ENCODE assay signal across 8 mouse cellular contexts in genomic region chr13:105293781-105294667, GRCm38 (mm10). TPM values are rescaled to one million over a fixed set of nuclear protein-coding genes. Genes with fewer than 3 reads are reported as not detected.
DNase-seq lines count a peak whose midpoint lies in the region; ATAC-seq and TF ChIP-seq lines count a peak whose summit lies in the region.

No protein-coding gene starts in this region.

- 1% methylated on average over 91 of the region's 91 CpGs for WGBS in forebrain, embryonic 10.5 days
- WGBS in liver, postnatal 0 days (ENCODE audit: insufficient replicate concordance) = 1% methylated on average over 73 of the region's 91 CpGs
- WGBS in neural tube, embryonic 14.5 days = under 1% methylated on average over 74 of the region's 91 CpGs

- TF ChIP-seq EP300 in ES-Bruce4 (IDR thresholded peaks at IDR 0.05; ENCODE audit: insufficient read depth, low read depth, low read length) = no peak
- no peak for TF ChIP-seq EP300 in liver, postnatal 0 days (IDR thresholded peaks at IDR 0.05; ENCODE audit: low read depth)

- no peak overlapping the region for H3K27ac ChIP-seq in ES-Bruce4 (ENCODE audit: insufficient read depth, low read length)
- peak overlapping the region; percentile 95 for H3K27ac ChIP-seq in forebrain, embryonic 10.5 days
- H3K27ac ChIP-seq in liver, postnatal 0 days (ENCODE audit: low read depth) = no peak overlapping the region
- peak overlapping the region; percentile 76 for H3K27ac ChIP-seq in neural tube, embryonic 14.5 days (ENCODE audit: low read depth, low read length)

- peak overlapping the region; percentile 74 for H3K4me3 ChIP-seq in ES-Bruce4 (ENCODE audit: low read depth, low read length)
- peak overlapping the region; percentile 81 for H3K4me3 ChIP-seq in forebrain, embryonic 10.5 days
- peak overlapping the region; percentile 59 for H3K4me3 ChIP-seq in liver, postnatal 0 days (ENCODE audit: low read depth, low read length)
- H3K4me3 ChIP-seq in neural tube, embryonic 14.5 days (ENCODE audit: low read depth, low read length) = peak overlapping the region; percentile 90

- H3K9me3 ChIP-seq in ES-Bruce4 (replicated peaks; ENCODE audit: control insufficient read depth, insufficient read depth, low read length, poor library complexity, severe bottlenecking) = no peaks in the 10 kb centered on the region
- H3K9me3 ChIP-seq in forebrain, embryonic 10.5 days = no peaks in the 10 kb centered on the region
- H3K9me3 ChIP-seq in liver, postnatal 0 days (ENCODE audit: low read length) = no peaks in the 10 kb centered on the region
- no peaks in the 10 kb centered on the region for H3K9me3 ChIP-seq in neural tube, embryonic 14.5 days (ENCODE audit: control insufficient read depth, low read length)

- peak overlapping the region; percentile 98 for H3K4me2 ChIP-seq in liver, postnatal 0 days (ENCODE audit: low read depth, low read length)
- H3K4me2 ChIP-seq in neural tube, embryonic 14.5 days (ENCODE audit: low read depth, low read length) = peak overlapping the region; percentile 62

- intact Hi-C loops in heart, postnatal 36 days (cut with DNase I) = no loop called here

- no peak for TF ChIP-seq CTCF in ES-Bruce4 (IDR thresholded peaks at IDR 0.05; ENCODE audit: low read depth, low read length)
- TF ChIP-seq CTCF in liver, postnatal 0 days (IDR thresholded peaks at IDR 0.05; ENCODE audit: low read depth) = no peak

- H3K4me1 ChIP-seq in ES-Bruce4 (ENCODE audit: control insufficient read depth, insufficient read depth, low read length) = no peaks in the 10 kb centered on the region
- H3K4me1 ChIP-seq in forebrain, embryonic 10.5 days = peaks cover 26% of the 10 kb centered on the region
- H3K4me1 ChIP-seq in liver, postnatal 0 days (ENCODE audit: insufficient read depth) = peaks cover 6% of the 10 kb centered on the region
- H3K4me1 ChIP-seq in neural tube, embryonic 14.5 days (ENCODE audit: control insufficient read depth, insufficient read depth, low read length) = peaks cover 13% of the 10 kb centered on the region; the same call in 1 of the 2 replicates

- DNase-seq in brain, adult 2 months (ENCODE audit: low read depth, low spot score) = peak; percentile 67
- peak; percentile 59 for DNase-seq in forebrain, embryonic 10.5 days (ENCODE audit: extremely low spot score, low spot score)
- peak; percentile 19 to 29 for DNase-seq in heart, postnatal 36 days
- DNase-seq in layer of hippocampus, adult 18-20 months (ENCODE audit: low spot score in 2 of 2) = peak; percentile 42 to 44
- peak; percentile 46 for DNase-seq in liver, postnatal 0 days
- peak; percentile 14 to 33 for DNase-seq in thymus, postnatal 36 days

- TF ChIP-seq POLR2A in ES-Bruce4 (IDR thresholded peaks at IDR 0.05; ENCODE audit: insufficient read depth, low read length) = no peak

- H3K9ac ChIP-seq in ES-Bruce4 (ENCODE audit: low read depth, poor library complexity, severe bottlenecking) = peak overlapping the region; percentile 88
- peak overlapping the region; percentile 61 for H3K9ac ChIP-seq in liver, postnatal 0 days (replicated peaks)
- peak overlapping the region; percentile 95 for H3K9ac ChIP-seq in neural tube, embryonic 14.5 days (replicated peaks; ENCODE audit: low read depth, low read length)

- H3K36me3 ChIP-seq in ES-Bruce4 (ENCODE audit: control insufficient read depth, insufficient read depth, low read length, poor library complexity, severe bottlenecking) = no peaks in the 10 kb centered on the region
- H3K36me3 ChIP-seq in forebrain, embryonic 10.5 days (replicated peaks) = peaks cover 6% of the 10 kb centered on the region; the same call in 1 of the 2 replicates
- no peaks in the 10 kb centered on the region for H3K36me3 ChIP-seq in liver, postnatal 0 days (replicated peaks; ENCODE audit: insufficient read depth, low read length)
- no peaks in the 10 kb centered on the region for H3K36me3 ChIP-seq in neural tube, embryonic 14.5 days (ENCODE audit: control insufficient read depth, insufficient read depth, low read length)

- peaks cover 4% of the 10 kb centered on the region; the same call in 1 of the 2 replicates for H3K27me3 ChIP-seq in ES-Bruce4 (ENCODE audit: control insufficient read depth, insufficient read depth, low read length, poor library complexity, severe bottlenecking)
- peaks cover 17% of the 10 kb centered on the region for H3K27me3 ChIP-seq in forebrain, embryonic 10.5 days (ENCODE audit: poor library complexity, severe bottlenecking)
- peaks cover 4% of the 10 kb centered on the region; the same call in 1 of the 2 replicates for H3K27me3 ChIP-seq in liver, postnatal 0 days (ENCODE audit: insufficient read depth, low read length)
- H3K27me3 ChIP-seq in neural tube, embryonic 14.5 days (ENCODE audit: control insufficient read depth, insufficient read depth, low read length) = no peaks in the 10 kb centered on the region

- peak; percentile 62 for ATAC-seq in liver, postnatal 0 days
- ATAC-seq in neural tube, embryonic 14.5 days (ENCODE audit: low read depth) = peak; percentile 88

RNA-seq across cellular contexts. Expression of gene Rnf180, which starts 0.6 kb away (rescaled TPM):
- polyA plus RNA-seq in ES-Bruce4 (2011; ENCODE audit: insufficient read depth, insufficient read length, low read depth, missing spikeins) = 1.1 and 1.9 TPM in 2 replicates
- 6.4 and 6.6 TPM in 2 replicates for polyA plus RNA-seq in forebrain, embryonic 10.5 days (2016; fragmentation: Nextera tagmentation; extraction: Ambion mirVana)
- under 1 TPM; 0.50 to 0.81 TPM for total RNA-seq in heart, postnatal 36 days (2021)
- total RNA-seq in layer of hippocampus, adult 18-20 months (2021) = 10 to 100 TPM; 14.9 to 18.2 TPM
- polyA plus RNA-seq in liver, postnatal 0 days (2015; fragmentation: Nextera tagmentation; extraction: Ambion mirVana) = 1.0 and 1.1 TPM in 2 replicates
- 29.3 and 36.9 TPM in 2 replicates for polyA plus RNA-seq in neural tube, embryonic 14.5 days (2014; fragmentation: Nextera tagmentation; extraction: Ambion mirVana)

Comparison
In these comparisons a context has a peak if more than half of its experiments do, and no peak if none do; other contexts are left out.
1. H3K27ac ChIP-seq: peak in forebrain, embryonic 10.5 days (single experiment) and neural tube, embryonic 14.5 days (single experiment); none in ES-Bruce4 (single experiment) and liver, postnatal 0 days (single experiment).
2. Peak in every context shown above with its lines, with median percentiles within 50 percentile points of each other: H3K4me3 ChIP-seq, H3K9ac ChIP-seq and DNase-seq.